Mouse (Mus musculus) heart, postnatal 0 days (tissue): ENCODE measurements around the gene Vmn2r62.

ENCODE experiments used
- CTCF ChIP-seq: IDR thresholded peaks from 2 replicates; pipeline ENCODE4 v1.5.1; 2016; ENCODE audit warnings: antibody characterized with exemption, control low read depth, low read depth
- EP300 ChIP-seq: IDR thresholded peaks from 2 replicates; pipeline ENCODE4 v1.6.1; 2016; ENCODE audit warnings: antibody characterized with exemption, low read depth

DNA sequence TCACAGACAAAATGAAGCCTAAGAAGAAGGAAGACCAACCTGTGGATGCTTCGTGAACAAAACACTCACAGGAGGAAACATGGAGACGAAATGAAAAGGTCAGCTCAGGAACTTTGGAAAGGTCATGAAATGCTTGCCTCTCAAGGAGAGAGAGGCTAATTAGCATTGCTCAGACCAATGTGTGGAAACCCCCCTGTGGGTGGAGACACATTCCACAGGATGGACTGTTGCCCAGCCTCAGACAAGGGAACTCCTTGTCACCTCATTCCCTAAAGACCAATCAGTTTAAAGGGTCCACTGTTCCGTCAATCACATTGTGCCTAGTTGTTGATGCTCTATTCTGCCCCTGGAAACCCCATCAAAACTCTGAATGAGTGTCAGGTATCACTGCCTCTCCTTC is 38.9 kb upstream of the Vmn2r62 start:
- no peak for TF ChIP-seq CTCF
- TF ChIP-seq EP300: no peak
